8 mouse cellular contexts compared by ENCODE assay signal in genomic region chr4:117189382-117189855, GRCm38 (mm10). TPM values are rescaled to one million over a fixed set of nuclear protein-coding genes. Genes with fewer than 3 reads are reported as not detected.
DNase-seq lines count a peak whose midpoint lies in the region; ATAC-seq and TF ChIP-seq lines count a peak whose summit lies in the region.

No protein-coding gene starts in this region.

- H3K79me2 ChIP-seq in myocyte (ENCODE audit: control insufficient read depth, insufficient read depth) = no peaks in the 10 kb centered on the region

- H3K4me2 ChIP-seq in heart, embryonic 12.5 days = peak overlapping the region; percentile 61
- H3K4me2 ChIP-seq in kidney, postnatal 0 days (ENCODE audit: low read length) = peak overlapping the region; percentile 50
- peak overlapping the region; percentile 56 for H3K4me2 ChIP-seq in liver, embryonic 11.5 days
- peak overlapping the region; percentile 77 for H3K4me2 ChIP-seq in myocyte (ENCODE audit: low read depth)

- ATAC-seq in heart, embryonic 12.5 days (ENCODE audit: insufficient number of reproducible peaks, low FRiP score) = peak; percentile 82
- ATAC-seq in kidney, postnatal 0 days (replicated peaks; ENCODE audit: low FRiP score, low read depth) = peak; percentile 69
- ATAC-seq in liver, embryonic 11.5 days (replicated peaks; ENCODE audit: low FRiP score) = peak; percentile 69

- TF ChIP-seq POLR2A in embryonic fibroblast, embryonic 13.5 days (IDR thresholded peaks at IDR 0.05; ENCODE audit: low read depth, low read length) = no peak
- TF ChIP-seq POLR2A in myocyte (IDR thresholded peaks at IDR 0.05; ENCODE audit: insufficient read length, low read depth) = no peak

- H3K9me3 ChIP-seq in heart, embryonic 12.5 days (replicated peaks) = no peaks in the 10 kb centered on the region
- H3K9me3 ChIP-seq in kidney, postnatal 0 days (replicated peaks; ENCODE audit: low read length) = no peaks in the 10 kb centered on the region
- no peaks in the 10 kb centered on the region for H3K9me3 ChIP-seq in liver, embryonic 11.5 days (ENCODE audit: control insufficient read depth, low read length)

- no peaks in the 10 kb centered on the region for H3K27me3 ChIP-seq in heart, embryonic 12.5 days (replicated peaks)
- no peaks in the 10 kb centered on the region for H3K27me3 ChIP-seq in kidney, postnatal 0 days (ENCODE audit: insufficient read depth, low read length)
- no peaks in the 10 kb centered on the region for H3K27me3 ChIP-seq in liver, embryonic 11.5 days (replicated peaks; ENCODE audit: control insufficient read depth, insufficient read depth, low read length)
- no peaks in the 10 kb centered on the region for H3K27me3 ChIP-seq in myocyte (ENCODE audit: control insufficient read depth, insufficient read depth, insufficient read length)

- no peak overlapping the region for H3ac ChIP-seq in myocyte (ENCODE audit: control insufficient read depth, insufficient read length)

- H3K27ac ChIP-seq in embryonic fibroblast, embryonic 13.5 days (ENCODE audit: insufficient read depth, low read length) = peak overlapping the region; percentile 85
- H3K27ac ChIP-seq in heart, embryonic 12.5 days (ENCODE audit: poor library complexity, severe bottlenecking) = peak overlapping the region; percentile 29; the same call in 1 of the 2 replicates
- H3K27ac ChIP-seq in kidney, postnatal 0 days = peak overlapping the region; percentile 79
- H3K27ac ChIP-seq in liver, embryonic 11.5 days (ENCODE audit: low read depth, low read length) = peak overlapping the region; percentile 42

- no peaks in the 10 kb centered on the region for H3K36me3 ChIP-seq in heart, embryonic 12.5 days
- no peaks in the 10 kb centered on the region for H3K36me3 ChIP-seq in kidney, postnatal 0 days (ENCODE audit: insufficient read depth, low read length)
- H3K36me3 ChIP-seq in liver, embryonic 11.5 days (ENCODE audit: control insufficient read depth, insufficient read depth, low read length) = no peaks in the 10 kb centered on the region
- H3K36me3 ChIP-seq in myocyte (ENCODE audit: control insufficient read depth, insufficient read depth) = no peaks in the 10 kb centered on the region

- H3K9ac ChIP-seq in heart, embryonic 12.5 days = peak overlapping the region; percentile 48; the same call in 1 of the 2 replicates
- peak overlapping the region; percentile 55 for H3K9ac ChIP-seq in kidney, postnatal 0 days (ENCODE audit: low read depth, low read length)
- peak overlapping the region; percentile 66 for H3K9ac ChIP-seq in liver, embryonic 11.5 days (ENCODE audit: low read depth, low read length)

- H3K4me3 ChIP-seq in embryonic fibroblast, embryonic 13.5 days (ENCODE audit: insufficient read depth, low read length) = peak overlapping the region; percentile 53
- peak overlapping the region; percentile 39 for H3K4me3 ChIP-seq in heart, embryonic 12.5 days
- H3K4me3 ChIP-seq in kidney, postnatal 0 days (replicated peaks; ENCODE audit: low read depth, low read length) = peak overlapping the region; percentile 30
- H3K4me3 ChIP-seq in liver, embryonic 11.5 days (ENCODE audit: low read depth, low read length) = peak overlapping the region; percentile 39
- H3K4me3 ChIP-seq in myocyte = peak overlapping the region; percentile 18

- DNase-seq in CD4-positive helper T cell, adult 2 months (ENCODE audit: low read depth, low spot score) = peak; percentile 91
- DNase-seq in brain, adult 2 months (ENCODE audit: low read depth, low spot score) = peak; percentile 89
- peak; percentile 95 for DNase-seq in kidney, postnatal 0 days (ENCODE audit: low spot score)
- DNase-seq in liver, embryonic 11.5 days (ENCODE audit: low spot score) = peak; percentile 67
- DNase-seq in spleen, postnatal 4 days (ENCODE audit: low spot score in 2 of 2) = peak; percentile 87 to 95

- no peak for TF ChIP-seq CTCF in embryonic fibroblast, embryonic 13.5 days (IDR thresholded peaks at IDR 0.05; ENCODE audit: borderline replicate concordance, insufficient read depth, low read length)
- peak; percentile 95 for TF ChIP-seq CTCF in kidney, postnatal 0 days (IDR thresholded peaks at IDR 0.05; ENCODE audit: low read depth)

- WGBS in heart, embryonic 12.5 days = under 1% methylated on average over 16 of the region's 16 CpGs
- WGBS in kidney, postnatal 0 days = under 1% methylated on average over 16 of the region's 16 CpGs
- under 1% methylated on average over 16 of the region's 16 CpGs for WGBS in liver, embryonic 11.5 days

- H3K4me1 ChIP-seq in embryonic fibroblast, embryonic 13.5 days (ENCODE audit: control insufficient read depth, insufficient read depth, low read length) = no peaks in the 10 kb centered on the region
- no peaks in the 10 kb centered on the region for H3K4me1 ChIP-seq in heart, embryonic 12.5 days (replicated peaks)
- no peaks in the 10 kb centered on the region for H3K4me1 ChIP-seq in kidney, postnatal 0 days (replicated peaks; ENCODE audit: insufficient read depth, low read length)
- no peaks in the 10 kb centered on the region; the same call in 1 of the 2 replicates for H3K4me1 ChIP-seq in liver, embryonic 11.5 days (replicated peaks; ENCODE audit: control insufficient read depth, insufficient read depth, low read length)

TF ChIP-seq in myocyte, 11 proteins besides CTCF, POLR2A, EP300 and RAD21:
- no peak for TF ChIP-seq CEBPB (IDR thresholded peaks at IDR 0.05; ENCODE audit: insufficient read depth, poor library complexity, severe bottlenecking)
- no peak for TF ChIP-seq REST (IDR thresholded peaks at IDR 0.05; ENCODE audit: insufficient read depth, insufficient read length)
- TF ChIP-seq E2F4 (IDR thresholded peaks at IDR 0.05; ENCODE audit: insufficient read depth) = no peak
- TF ChIP-seq POLR2AphosphoS2 (IDR thresholded peaks at IDR 0.05; ENCODE audit: insufficient read length, low read depth) = no peak
- TF ChIP-seq MAX (IDR thresholded peaks at IDR 0.05; ENCODE audit: low read depth) = no peak
- no peak for TF ChIP-seq MYOD1 (IDR thresholded peaks at IDR 0.05; ENCODE audit: control insufficient read depth in 1 of 3, insufficient read length in 2 of 3, low read depth in 2 of 3)
- no peak for TF ChIP-seq TCF3 (IDR thresholded peaks at IDR 0.05; ENCODE audit: insufficient read length, low read depth)
- TF ChIP-seq SRF (IDR thresholded peaks at IDR 0.05; ENCODE audit: control insufficient read depth, insufficient read length, low read depth) = no peak
- no peak for TF ChIP-seq TCF12 (IDR thresholded peaks at IDR 0.05; ENCODE audit: insufficient read depth, poor library complexity, severe bottlenecking)
- TF ChIP-seq MYOG (IDR thresholded peaks at IDR 0.05; ENCODE audit: control insufficient read depth in 1 of 3, insufficient read depth in 1 of 3, insufficient read length in 2 of 3, low read depth in 2 of 3) = no peak
- TF ChIP-seq USF1 (IDR thresholded peaks at IDR 0.05; ENCODE audit: low read depth) = no peak

RNA-seq across cellular contexts. Expression of gene Kif2c, which starts 7.0 kb away (rescaled TPM):
- 25.2 and 33.6 TPM in 2 replicates for polyA plus RNA-seq in embryonic fibroblast, embryonic 13.5 days (2011; ENCODE audit: insufficient read length, low read depth, missing spikeins)
- polyA plus RNA-seq in heart, embryonic 12.5 days (2016; fragmentation: Nextera tagmentation; extraction: Ambion mirVana) = 51.8 and 53.4 TPM in 2 replicates
- 24.6 and 27.2 TPM in 2 replicates for polyA plus RNA-seq in kidney, postnatal 0 days (2015; fragmentation: Nextera tagmentation; extraction: Ambion mirVana)
- polyA plus RNA-seq in liver, embryonic 11.5 days (2014; fragmentation: Nextera tagmentation; extraction: Ambion mirVana) = 57.3 and 68.0 TPM in 2 replicates
- 18.5 TPM for polyA plus RNA-seq in myocyte (2012; fragmentation: generic; extraction: Trizol)

RNA-seq across cellular contexts. Expression of gene Rps8, which starts 33.4 kb away (rescaled TPM):
- 1,876 and 2,108 TPM in 2 replicates for polyA plus RNA-seq in embryonic fibroblast, embryonic 13.5 days (2011; ENCODE audit: insufficient read length, low read depth, missing spikeins)
- polyA plus RNA-seq in heart, embryonic 12.5 days (2016; fragmentation: Nextera tagmentation; extraction: Ambion mirVana) = 612 and 621 TPM in 2 replicates
- polyA plus RNA-seq in kidney, postnatal 0 days (2015; fragmentation: Nextera tagmentation; extraction: Ambion mirVana) = 988 and 1,137 TPM in 2 replicates
- 1,349 and 1,481 TPM in 2 replicates for polyA plus RNA-seq in liver, embryonic 11.5 days (2014; fragmentation: Nextera tagmentation; extraction: Ambion mirVana)
- 3,907 TPM for polyA plus RNA-seq in myocyte (2012; fragmentation: generic; extraction: Trizol)

RNA-seq across cellular contexts. Expression of gene Plk3, which starts 55.7 kb away (rescaled TPM):
- polyA plus RNA-seq in embryonic fibroblast, embryonic 13.5 days (2011; ENCODE audit: insufficient read length, low read depth, missing spikeins) = 10.6 and 15.4 TPM in 2 replicates
- polyA plus RNA-seq in heart, embryonic 12.5 days (2016; fragmentation: Nextera tagmentation; extraction: Ambion mirVana) = 2.6 TPM in 2 replicates
- polyA plus RNA-seq in kidney, postnatal 0 days (2015; fragmentation: Nextera tagmentation; extraction: Ambion mirVana) = 3.7 and 4.0 TPM in 2 replicates
- polyA plus RNA-seq in liver, embryonic 11.5 days (2014; fragmentation: Nextera tagmentation; extraction: Ambion mirVana) = 2.4 and 2.5 TPM in 2 replicates
- polyA plus RNA-seq in myocyte (2012; fragmentation: generic; extraction: Trizol) = 17.4 TPM

Comparison
In these comparisons a context has a peak if more than half of its experiments do, and no peak if none do; other contexts are left out.
1. Peak in every context shown above with its lines: DNase-seq, ATAC-seq, H3K4me3 ChIP-seq and H3K27ac ChIP-seq.
2. H3K27ac ChIP-seq: peak in every context shown above with its lines; median percentile 85 in embryonic fibroblast, embryonic 13.5 days; 79 in kidney, postnatal 0 days; 42 in liver, embryonic 11.5 days; 29 in heart, embryonic 12.5 days.